Mouse (Mus musculus) liver, postnatal 0 days (tissue): ENCODE results near the gene Mog. TPM values are rescaled to one million over a fixed set of nuclear protein-coding genes. Genes with fewer than 3 reads are reported as not detected.

Experiments
- ATAC-seq: fragments of 200-750 bp; cut with Nextera tagmentation; 2 replicates; pipeline ENCODE4 v1.8.0; 2017; ENCODE audit warnings: mild to moderate bottlenecking, moderate library complexity
- DNase-seq: peaks from one replicate; pipeline ENCODE4 v3.0.0-alpha.2; 2016
- H3K27ac ChIP-seq: fragments of 300-500 bp; sonication (generic); 2 replicates; pipeline ENCODE4 v1.5.1; 2014; ENCODE audit warnings: antibody characterized with exemption, moderate library complexity, mild to moderate bottlenecking, low read depth
- H3K27me3 ChIP-seq: fragments of 300-500 bp; sonication (generic); 2 replicates; pipeline ENCODE4 v1.6.1; 2014; ENCODE audit warnings: low read length, control low read depth, mixed read lengths; ENCODE audit not compliant: insufficient read depth
- H3K36me3 ChIP-seq: fragments of 300-500 bp; sonication (generic); replicated peaks from 2 replicates; pipeline ENCODE4 v1.6.1; 2014; ENCODE audit warnings: mild to moderate bottlenecking, control low read depth, low read length, moderate library complexity, mixed read lengths; ENCODE audit not compliant: insufficient read depth
- H3K4me1 ChIP-seq: fragments of 300-500 bp; sonication (generic); 2 replicates; pipeline ENCODE4 v1.6.1; 2014; ENCODE audit warnings: antibody characterized with exemption, mild to moderate bottlenecking, control low read depth; ENCODE audit not compliant: insufficient read depth
- H3K4me2 ChIP-seq: fragments of 300-500 bp; sonication (generic); 2 replicates; pipeline ENCODE4 v1.6.1; 2014; ENCODE audit warnings: low read depth, mild to moderate bottlenecking, low read length, moderate library complexity, mixed read lengths
- H3K4me3 ChIP-seq: fragments of 300-500 bp; sonication (generic); 2 replicates; pipeline ENCODE4 v1.5.1; 2014; ENCODE audit warnings: low read depth, low read length
- H3K9ac ChIP-seq: fragments of 300-500 bp; sonication (generic); replicated peaks from 2 replicates; pipeline ENCODE4 v1.6.1; 2014; ENCODE audit warnings: mild to moderate bottlenecking, moderate library complexity
- H3K9me3 ChIP-seq: fragments of 300-500 bp; sonication (generic); 2 replicates; pipeline ENCODE4 v1.6.1; 2016; ENCODE audit warnings: mild to moderate bottlenecking, control low read depth, low read length, mixed read lengths
- CTCF ChIP-seq: sonication (generic); IDR thresholded peaks from 2 replicates; pipeline ENCODE4 v1.5.1; 2016; ENCODE audit warnings: antibody characterized with exemption, low read depth
- EP300 ChIP-seq: IDR thresholded peaks from 2 replicates; pipeline ENCODE4 v1.6.1; 2016; ENCODE audit warnings: antibody characterized with exemption, low read depth, mild to moderate bottlenecking
- WGBS: fragments of 180-500 bp; shearing (Covaris S2); extraction: QIAGEN DNeasy Blood & Tissue Kit; methylation state at CpG from one replicate; pipeline ENCODE4 v1.1.7; 2014; ENCODE audit not compliant: insufficient replicate concordance; 5-methylcytosine and 5-hydroxymethylcytosine counted together
- polyA plus RNA-seq: library from polyadenylated mRNA; unstranded; fragments of >200 nt; fragmentation: Nextera tagmentation; extraction: Ambion mirVana; gene quantifications from 2 replicates; pipeline ENCODE4 v1.2.1, GENCODE M21; 2015

Mog gene
- polyA plus RNA-seq, 1 experiment from 2014 or later: not detected

DNA sequence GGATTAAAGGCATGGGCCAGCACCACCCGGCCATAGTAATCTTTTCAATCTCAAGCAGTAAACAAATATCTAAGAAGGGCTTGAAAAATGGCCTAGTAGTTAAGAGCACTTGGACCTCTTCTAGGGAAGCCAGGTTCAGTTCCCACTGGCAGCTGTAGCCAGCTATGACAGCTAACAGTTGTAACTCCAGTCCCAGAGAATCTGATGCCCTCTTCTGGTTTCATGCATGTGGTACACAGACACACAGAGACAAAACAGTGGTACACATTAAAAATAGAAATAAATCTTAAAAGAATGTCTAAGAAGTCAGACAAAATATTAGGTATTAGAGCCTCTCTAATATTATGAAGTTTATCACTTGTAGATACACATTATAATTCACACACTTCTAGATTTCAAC, 62.1 kb downstream of the Mog start:
- Histone ChIP-seq H3K27me3 (no peaks in the 10 kb centered on the region), H3K4me1 (peaks cover 13% of the 10 kb centered on the region), H3K4me3 (no peak overlapping the region), H3K27ac (no peak overlapping the region), H3K9me3 (no peaks in the 10 kb centered on the region), H3K36me3 (peaks cover 5% of the 10 kb centered on the region; the same call in 1 of the 2 replicates), H3K4me2 (no peak overlapping the region), H3K9ac (no peak overlapping the region)
- 54% methylated on average over 1 of the region's 1 CpGs for WGBS
- TF ChIP-seq CTCF (0 out of 2 replicates have a peak, but pooled peaks have one; percentile 11), EP300 (no peak)
- ATAC-seq (no peak), DNase-seq (no peak)

Other genes with a start within 250 kb of the Mog start
- gene H2-M10.6, start 211.2 kb downstream of the Mog start, polyA plus RNA-seq: not detected in 2 replicates
- gene Trim26, start 186.3 kb downstream of the Mog start, polyA plus RNA-seq: 16.8 and 19.1 TPM in 2 replicates
- gene Trim15, start 156.2 kb downstream of the Mog start, polyA plus RNA-seq: 0.12 TPM in 1 of 2 replicates, not detected in the other
- gene Trim10, start 153.8 kb downstream of the Mog start, polyA plus RNA-seq: 85.7 and 86.7 TPM in 2 replicates
- not detected in 2 replicates for gene Trim40, start 133.3 kb downstream of the Mog start, polyA plus RNA-seq
- not detected in 2 replicates for gene Trim31, start 125.3 kb downstream of the Mog start, polyA plus RNA-seq
- gene Rnf39, start 80.5 kb downstream of the Mog start, polyA plus RNA-seq: 0.11 TPM in 1 of 2 replicates, not detected in the other
- 39.9 and 41.7 TPM in 2 replicates for gene Ppp1r11, start 71.7 kb downstream of the Mog start, polyA plus RNA-seq
- 19.3 and 23.7 TPM in 2 replicates for gene Znrd1, start 64.8 kb downstream of the Mog start, polyA plus RNA-seq
- 4.1 and 5.6 TPM in 2 replicates for gene Znrd1as, start 64.8 kb downstream of the Mog start, polyA plus RNA-seq
- gene 2410137M14Rik, start 42.2 kb downstream of the Mog start, polyA plus RNA-seq: not detected in 2 replicates
- gene H2-M5, start 33.9 kb downstream of the Mog start, polyA plus RNA-seq: 0.04 TPM in 1 of 2 replicates, not detected in the other
- 1.4 and 2.3 TPM in 2 replicates for gene Zfp57, start 22.2 kb downstream of the Mog start, polyA plus RNA-seq
- 0.41 and 0.46 TPM in 2 replicates for gene Gabbr1, start 22.6 kb upstream of the Mog start, polyA plus RNA-seq
- not detected in 2 replicates for gene Olfr90, start 65.1 kb upstream of the Mog start, polyA plus RNA-seq
- not detected in 2 replicates for gene Olfr91, start 74.9 kb upstream of the Mog start, polyA plus RNA-seq
- not detected in 2 replicates for gene Olfr92, start 96.7 kb upstream of the Mog start, polyA plus RNA-seq
- gene Olfr93, start 138.1 kb upstream of the Mog start, polyA plus RNA-seq: not detected in 2 replicates
- gene Ubd, start 170.5 kb upstream of the Mog start, polyA plus RNA-seq: 2.2 and 3.4 TPM in 2 replicates
- not detected in 2 replicates for gene Olfr94, start 177.6 kb upstream of the Mog start, polyA plus RNA-seq
- gene Olfr95, start 189.7 kb upstream of the Mog start, polyA plus RNA-seq: not detected in 2 replicates
- gene Olfr96, start 196.7 kb upstream of the Mog start, polyA plus RNA-seq: not detected in 2 replicates
- not detected in 2 replicates for gene Olfr97, start 213.9 kb upstream of the Mog start, polyA plus RNA-seq
- not detected in 2 replicates for gene Olfr98, start 240.4 kb upstream of the Mog start, polyA plus RNA-seq
- 4.5 and 4.6 TPM in 2 replicates for gene H2-M3, start 246.8 kb upstream of the Mog start, polyA plus RNA-seq